Mouse (Mus musculus) thymus, adult 2 months (tissue): ENCODE data around the gene Sema6d. TPM values are rescaled to one million over a fixed set of nuclear protein-coding genes. Genes with fewer than 3 reads are reported as not detected.

Source experiments
- DNase-seq: peaks from one replicate; pipeline ENCODE4 v3.0.0; 2021
- H3K27ac ChIP-seq: fragments of 200-500 bp; 2 replicates; pipeline ENCODE4 v1.5.1; 2012; ENCODE audit warnings: low read length, control low read depth; ENCODE audit not compliant: control insufficient read depth, insufficient read depth
- H3K27me3 ChIP-seq: fragments of 200-500 bp; 2 replicates; pipeline ENCODE4 v1.6.1; 2012; ENCODE audit warnings: mild to moderate bottlenecking, low read length, moderate library complexity, mixed read lengths; ENCODE audit not compliant: control insufficient read depth, insufficient read depth
- H3K36me3 ChIP-seq: fragments of 200-500 bp; 2 replicates; pipeline ENCODE4 v1.6.1; 2012; ENCODE audit warnings: mild to moderate bottlenecking, low read length, moderate library complexity; ENCODE audit not compliant: control insufficient read depth, insufficient read depth
- H3K4me1 ChIP-seq: fragments of 200-500 bp; replicated peaks from 2 replicates; pipeline ENCODE4 v1.6.1; 2012; ENCODE audit warnings: low read length; ENCODE audit not compliant: control insufficient read depth, insufficient read depth
- H3K4me3 ChIP-seq: fragments of 200-500 bp; 2 replicates; pipeline ENCODE4 v1.5.1; 2012; ENCODE audit warnings: mild to moderate bottlenecking, low read length, control low read depth, moderate library complexity; ENCODE audit not compliant: control insufficient read depth, insufficient read depth
- CTCF ChIP-seq: fragments of 200-500 bp; IDR thresholded peaks from 2 replicates; pipeline ENCODE4 v1.5.1; 2012; ENCODE audit warnings: mild to moderate bottlenecking, control low read depth, low read length, moderate library complexity, borderline replicate concordance; ENCODE audit not compliant: control insufficient read depth, poor library complexity, insufficient read depth; ENCODE audit errors: extremely low read depth
- POLR2A ChIP-seq: fragments of 200-500 bp; IDR thresholded peaks from 2 replicates; pipeline ENCODE4 v1.6.1; 2012; ENCODE audit warnings: mild to moderate bottlenecking, low read length, control low read depth, moderate library complexity; ENCODE audit not compliant: control insufficient read depth, poor library complexity, insufficient read depth; ENCODE audit errors: extremely low read depth
- WGBS: fragments of 180-500 bp; shearing (Covaris S2); methylation state at CpG from one replicate; pipeline ENCODE4 v1.1.7; 2018; 5-methylcytosine and 5-hydroxymethylcytosine counted together
- polyA plus RNA-seq: library from polyadenylated mRNA; depleted of rRNA; stranded (reverse); fragments of >200 nt; gene quantifications from 2 replicates; pipeline ENCODE4 v1.2.3, GENCODE M21; 2012

The Sema6d gene
- polyA plus RNA-seq, 1 experiment: 4.6 TPM

- DNase-seq: no peak
- Histone ChIP-seq H3K27ac (no peak overlapping the region), H3K4me3 (no peak overlapping the region), H3K36me3 (no peaks in the 10 kb centered on the region), H3K4me1 (no peaks in the 10 kb centered on the region), H3K27me3 (no peaks in the 10 kb centered on the region)
- WGBS: 94% methylated on average over 9 of the region's 9 CpGs
- no peak for TF ChIP-seq POLR2A
Measured at GRCm38 (mm10) chr2:124601702-124602378, 512.1 kb downstream of the Sema6d start.

DNA sequence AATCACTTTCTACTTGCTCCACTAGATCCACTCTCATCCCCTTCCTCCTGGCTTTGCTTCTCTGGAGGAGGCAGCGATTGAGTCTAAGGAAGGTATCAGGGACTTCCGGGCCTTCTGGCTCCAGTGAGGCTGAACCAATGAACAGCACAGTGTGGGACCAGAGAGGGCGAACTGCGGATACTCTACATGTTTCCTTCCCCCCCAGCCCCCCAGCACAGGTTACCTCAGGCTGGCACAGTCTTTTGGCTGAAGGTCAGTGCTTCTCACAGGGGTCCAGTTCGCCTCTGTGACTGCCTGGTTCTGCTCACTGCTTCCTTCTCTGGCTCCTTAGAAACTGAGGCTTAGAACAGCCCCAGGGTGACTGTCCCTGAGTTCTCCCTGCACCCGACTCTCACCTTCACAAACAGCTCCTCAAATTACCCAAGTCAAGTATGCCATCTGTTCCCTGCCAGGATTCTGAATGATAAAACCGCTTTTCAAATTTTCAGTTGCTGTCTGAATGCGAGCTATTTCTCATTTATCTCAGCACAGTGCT lies 512.7 kb downstream of the Sema6d start:
- Histone ChIP-seq H3K27ac (no peak overlapping the region), H3K4me1 (no peaks in the 10 kb centered on the region), H3K36me3 (no peaks in the 10 kb centered on the region), H3K4me3 (no peak overlapping the region), H3K27me3 (no peaks in the 10 kb centered on the region)
- 91% methylated on average over 8 of the region's 8 CpGs for WGBS
- no peak for TF ChIP-seq CTCF
- no peak for TF ChIP-seq POLR2A
- no peak for DNase-seq

DNA sequence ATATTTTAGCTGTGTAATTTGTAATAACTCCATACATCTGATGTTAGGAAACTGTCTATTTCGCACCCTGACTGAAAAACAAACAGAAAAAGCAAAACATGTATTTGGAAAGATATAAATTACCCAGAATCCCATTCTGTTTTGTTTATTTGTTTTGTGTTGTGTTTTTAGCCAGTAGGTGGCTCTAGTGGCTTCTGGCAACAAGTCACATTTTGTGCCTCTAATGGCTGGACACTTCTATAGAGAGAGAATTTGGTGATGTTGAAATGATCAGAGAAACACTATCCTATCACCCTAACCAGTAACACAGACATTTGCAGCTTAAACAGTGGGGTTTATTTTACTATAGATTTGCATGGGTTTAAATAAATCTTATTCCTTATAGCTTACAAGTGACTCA lies 515.6 kb downstream of the Sema6d start:
- no peak for DNase-seq
- TF ChIP-seq CTCF (no peak), POLR2A (no peak)
- Histone ChIP-seq H3K27me3 (peaks cover 3% of the 10 kb centered on the region; the same call in 1 of the 2 replicates), H3K27ac (no peak overlapping the region), H3K4me3 (no peak overlapping the region), H3K36me3 (no peaks in the 10 kb centered on the region), H3K4me1 (no peaks in the 10 kb centered on the region)
- 92% methylated on average over 1 of the region's 1 CpGs for WGBS

DNA sequence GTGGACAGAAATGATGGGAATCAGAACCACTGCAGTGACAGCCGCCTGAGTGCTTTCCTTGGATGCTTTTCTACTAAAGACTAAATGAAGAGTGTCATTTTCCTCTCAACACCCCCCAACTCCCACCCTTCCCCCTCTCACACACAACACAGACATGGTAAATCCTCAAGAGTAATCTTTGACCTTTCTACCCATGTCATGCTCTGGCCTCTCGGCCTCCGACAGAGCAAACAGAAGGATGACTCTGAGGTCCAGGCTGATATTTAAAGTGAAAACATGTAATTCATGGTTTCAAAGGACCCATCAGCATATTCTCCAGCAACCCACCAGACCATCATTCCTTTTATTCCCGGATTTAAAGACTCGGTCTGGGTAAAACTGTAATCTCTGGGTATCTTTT lies 518.2 kb downstream of the Sema6d start:
- TF ChIP-seq POLR2A (no peak), CTCF (no peak)
- WGBS: 94% methylated on average over 5 of the region's 5 CpGs
- Histone ChIP-seq H3K4me3 (no peak overlapping the region), H3K36me3 (no peaks in the 10 kb centered on the region), H3K27ac (no peak overlapping the region), H3K4me1 (no peaks in the 10 kb centered on the region), H3K27me3 (peaks cover 3% of the 10 kb centered on the region; the same call in 1 of the 2 replicates)
- DNase-seq: no peak

DNA sequence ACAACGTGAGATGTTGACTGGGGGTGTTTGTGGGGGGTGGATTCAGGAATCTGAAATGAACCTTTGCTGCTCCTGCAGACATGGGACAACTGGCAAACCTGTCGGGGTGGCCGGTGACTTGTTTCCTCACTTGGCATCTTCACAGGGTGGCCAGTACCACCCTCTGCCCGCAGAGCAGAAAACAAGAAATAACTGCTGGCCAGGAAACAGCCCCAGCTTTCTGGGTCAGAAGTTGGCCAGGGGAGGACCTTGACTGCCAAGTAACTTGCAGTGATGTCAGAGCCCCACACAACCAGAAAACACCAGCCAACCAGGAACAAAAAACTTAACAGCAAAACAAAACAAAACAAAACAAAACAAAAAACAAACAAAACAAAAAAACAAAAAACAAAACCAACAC lies 518.8 kb downstream of the Sema6d start:
- no peak overlapping the region for H3K27ac ChIP-seq
- H3K4me3 ChIP-seq: no peak overlapping the region
- TF ChIP-seq CTCF (no peak), POLR2A (no peak)
- no peak for DNase-seq
- H3K27me3 ChIP-seq: peaks cover 3% of the 10 kb centered on the region; the same call in 1 of the 2 replicates
- H3K4me1 ChIP-seq: no peaks in the 10 kb centered on the region
- H3K36me3 ChIP-seq: no peaks in the 10 kb centered on the region
- 72% methylated on average over 4 of the region's 4 CpGs for WGBS

DNA sequence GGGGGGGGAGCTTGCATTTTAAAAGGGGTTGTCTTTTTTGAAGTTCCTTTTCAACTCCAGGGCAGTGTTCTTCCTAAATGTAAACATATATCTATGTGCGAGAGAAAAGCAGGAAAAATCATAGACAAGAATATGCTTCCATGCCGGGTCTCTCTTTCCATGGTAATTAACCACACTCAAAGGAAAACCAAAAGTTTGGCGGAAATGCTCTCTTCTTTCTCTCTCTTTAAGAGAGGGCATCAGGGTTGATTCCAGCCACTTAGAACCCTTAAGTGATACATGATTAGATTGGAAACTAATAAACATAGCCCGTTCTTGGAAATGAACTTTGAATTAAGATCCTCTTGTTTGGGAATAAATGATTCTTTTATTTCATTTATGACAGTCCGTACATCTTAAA lies 519.2 kb downstream of the Sema6d start:
- H3K36me3 ChIP-seq: no peaks in the 10 kb centered on the region
- DNase-seq: no peak
- WGBS: 55% methylated on average over 5 of the region's 5 CpGs
- no peak overlapping the region for H3K4me3 ChIP-seq
- no peak overlapping the region for H3K27ac ChIP-seq
- H3K27me3 ChIP-seq: peaks cover 3% of the 10 kb centered on the region; the same call in 1 of the 2 replicates
- TF ChIP-seq CTCF (no peak), POLR2A (no peak)
- no peaks in the 10 kb centered on the region for H3K4me1 ChIP-seq
